Mouse (Mus musculus) liver, adult (tissue): ENCODE data around the gene Calcoco1.

Experiments used
- GATA4 ChIP-seq: IDR thresholded peaks from 2 replicates; pipeline ENCODE4 v1.6.1; 2014; ENCODE audit warnings: mild to moderate bottlenecking, low read length; ENCODE audit not compliant: insufficient replicate concordance

The Calcoco1 gene

GRCm38 (mm10) chr15:102670767-102671575 lies 51.0 kb downstream of the Calcoco1 start:
- no peak for TF ChIP-seq GATA4

- no peak for TF ChIP-seq GATA4
Observed at GRCm38 (mm10) chr15:102670281-102670680, 51.7 kb downstream of the Calcoco1 start.

GRCm38 (mm10) chr15:102669571-102669970 lies 52.4 kb downstream of the Calcoco1 start:
- TF ChIP-seq GATA4: no peak

- TF ChIP-seq GATA4: no peak
Observed at GRCm38 (mm10) chr15:102665494-102665893, 56.5 kb downstream of the Calcoco1 start.

- TF ChIP-seq GATA4: no peak
Observed at GRCm38 (mm10) chr15:102663825-102664224, 58.2 kb downstream of the Calcoco1 start.

- TF ChIP-seq GATA4: no peak
Observed at GRCm38 (mm10) chr15:102657926-102658381, 64.0 kb downstream of the Calcoco1 start.
